Mouse (Mus musculus) liver, postnatal 0 days (tissue): Measurements from ENCODE around the gene Ccl6. TPM values are rescaled to one million over a fixed set of nuclear protein-coding genes. Genes with fewer than 3 reads are reported as not detected.
A peak's percentile ranks its signal among the peaks of the same experiment; 100 is the strongest.

Experiments used
- ATAC-seq: fragments of 200-750 bp; cut with Nextera tagmentation; 2 replicates; pipeline ENCODE4 v1.8.0; 2017; ENCODE audit warnings: mild to moderate bottlenecking, moderate library complexity
- DNase-seq: peaks from one replicate; pipeline ENCODE4 v3.0.0-alpha.2; 2016
- H3K27ac ChIP-seq: fragments of 300-500 bp; sonication (generic); 2 replicates; pipeline ENCODE4 v1.5.1; 2014; ENCODE audit warnings: antibody characterized with exemption, moderate library complexity, mild to moderate bottlenecking, low read depth
- H3K27me3 ChIP-seq: fragments of 300-500 bp; sonication (generic); 2 replicates; pipeline ENCODE4 v1.6.1; 2014; ENCODE audit warnings: low read length, control low read depth, mixed read lengths; ENCODE audit not compliant: insufficient read depth
- H3K36me3 ChIP-seq: fragments of 300-500 bp; sonication (generic); replicated peaks from 2 replicates; pipeline ENCODE4 v1.6.1; 2014; ENCODE audit warnings: mild to moderate bottlenecking, control low read depth, low read length, moderate library complexity, mixed read lengths; ENCODE audit not compliant: insufficient read depth
- H3K4me1 ChIP-seq: fragments of 300-500 bp; sonication (generic); 2 replicates; pipeline ENCODE4 v1.6.1; 2014; ENCODE audit warnings: antibody characterized with exemption, mild to moderate bottlenecking, control low read depth; ENCODE audit not compliant: insufficient read depth
- H3K4me2 ChIP-seq: fragments of 300-500 bp; sonication (generic); 2 replicates; pipeline ENCODE4 v1.6.1; 2014; ENCODE audit warnings: low read depth, mild to moderate bottlenecking, low read length, moderate library complexity, mixed read lengths
- H3K4me3 ChIP-seq: fragments of 300-500 bp; sonication (generic); 2 replicates; pipeline ENCODE4 v1.5.1; 2014; ENCODE audit warnings: low read depth, low read length
- H3K9ac ChIP-seq: fragments of 300-500 bp; sonication (generic); replicated peaks from 2 replicates; pipeline ENCODE4 v1.6.1; 2014; ENCODE audit warnings: mild to moderate bottlenecking, moderate library complexity
- H3K9me3 ChIP-seq: fragments of 300-500 bp; sonication (generic); 2 replicates; pipeline ENCODE4 v1.6.1; 2016; ENCODE audit warnings: mild to moderate bottlenecking, control low read depth, low read length, mixed read lengths
- CTCF ChIP-seq: sonication (generic); IDR thresholded peaks from 2 replicates; pipeline ENCODE4 v1.5.1; 2016; ENCODE audit warnings: antibody characterized with exemption, low read depth
- EP300 ChIP-seq: IDR thresholded peaks from 2 replicates; pipeline ENCODE4 v1.6.1; 2016; ENCODE audit warnings: antibody characterized with exemption, low read depth, mild to moderate bottlenecking
- WGBS: fragments of 180-500 bp; shearing (Covaris S2); extraction: QIAGEN DNeasy Blood & Tissue Kit; methylation state at CpG from one replicate; pipeline ENCODE4 v1.1.7; 2014; ENCODE audit not compliant: insufficient replicate concordance; 5-methylcytosine and 5-hydroxymethylcytosine counted together
- polyA plus RNA-seq: library from polyadenylated mRNA; unstranded; fragments of >200 nt; fragmentation: Nextera tagmentation; extraction: Ambion mirVana; gene quantifications from 2 replicates; pipeline ENCODE4 v1.2.1, GENCODE M21; 2015

Gene Ccl6
- polyA plus RNA-seq, 1 experiment from 2014 or later, result 55.2 TPM

DNA sequence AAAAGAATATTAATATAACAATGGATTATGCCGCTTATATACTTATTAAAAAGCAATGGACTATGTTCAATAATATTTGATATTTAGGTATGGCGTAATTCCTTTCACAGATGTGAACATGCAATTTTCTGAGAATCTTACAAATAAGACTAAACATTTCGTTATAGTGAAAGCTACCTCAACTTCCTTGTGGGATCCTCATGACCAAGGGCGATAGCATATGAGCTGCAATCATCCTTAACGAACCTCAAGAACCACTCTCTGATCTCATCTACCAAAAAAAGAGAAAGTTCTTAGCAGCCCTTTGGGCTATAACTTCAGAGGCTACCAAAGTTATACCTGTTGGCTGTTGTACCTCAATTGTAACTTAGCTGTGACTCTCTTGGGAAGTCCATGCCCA lies 566 bp upstream of the Ccl6 start:
- Histone ChIP-seq H3K36me3 (no peaks in the 10 kb centered on the region), H3K9ac (no peak overlapping the region), H3K4me1 (0 out of 2 replicates have a peak, but pooled peaks cover 6% of the 10 kb centered on the region), H3K4me3 (no peak overlapping the region), H3K4me2 (no peak overlapping the region), H3K27me3 (no peaks in the 10 kb centered on the region), H3K27ac (no peak overlapping the region), H3K9me3 (no peaks in the 10 kb centered on the region)
- ATAC-seq (no peak), DNase-seq (no peak)
- TF ChIP-seq EP300 (no peak), CTCF (no peak)
- 66% methylated on average over 5 of the region's 5 CpGs for WGBS

DNA sequence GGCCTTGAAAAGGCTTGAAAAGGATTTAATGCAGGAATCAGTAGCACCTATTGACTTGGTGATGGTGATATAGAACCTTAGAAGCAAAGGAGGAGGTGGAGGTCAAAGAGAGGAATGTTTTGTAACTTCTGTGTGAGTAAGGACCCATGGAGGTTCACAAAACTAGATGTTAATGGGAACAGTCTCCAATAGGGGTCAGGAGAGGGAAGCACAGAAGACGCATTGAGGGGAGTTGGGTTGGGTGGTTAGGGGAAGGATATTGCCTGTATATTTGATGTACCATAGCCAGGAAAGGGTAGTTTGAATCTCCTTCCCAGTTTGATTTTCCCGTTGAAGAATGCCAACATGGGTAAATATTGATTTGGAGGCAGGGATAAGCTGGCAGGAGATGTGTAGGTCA lies 8.7 kb downstream of the Ccl6 start:
- no peak for DNase-seq

DNA sequence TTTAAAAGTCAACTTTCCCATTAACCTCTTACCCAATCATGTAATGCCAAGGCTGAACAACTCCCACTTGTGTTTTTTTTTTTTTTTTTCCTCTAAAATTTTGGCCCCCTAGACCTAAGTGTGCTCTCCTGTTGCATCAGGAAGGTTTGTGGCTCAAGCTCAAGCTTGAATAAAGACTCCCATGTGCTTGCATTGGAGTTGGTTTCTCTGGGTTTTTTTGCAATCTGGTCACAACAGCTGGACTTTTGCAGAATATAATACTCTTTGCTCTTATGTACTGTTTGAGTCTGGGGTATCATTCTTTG lies 9.5 kb downstream of the Ccl6 start:
- H3K4me2 ChIP-seq, result no peak overlapping the region
- no peak overlapping the region for H3K9ac ChIP-seq
- DNase-seq, result no peak
- no peaks in the 10 kb centered on the region for H3K27me3 ChIP-seq
- peaks cover 8% of the 10 kb centered on the region for H3K4me1 ChIP-seq
- ATAC-seq, result peak; percentile 41; the same call in 1 of the 2 replicates
- no peaks in the 10 kb centered on the region for H3K9me3 ChIP-seq
- no peaks in the 10 kb centered on the region for H3K36me3 ChIP-seq
- H3K27ac ChIP-seq, result no peak overlapping the region
- no peak overlapping the region for H3K4me3 ChIP-seq
- TF ChIP-seq EP300 (peak; percentile 28; the same call in 1 of the 2 replicates), CTCF (no peak)

More for the DNA sequence above, 8.7 kb downstream of the Ccl6 start:
- no peak overlapping the region for H3K9ac ChIP-seq
- WGBS, result 58% methylated on average over 2 of the region's 2 CpGs
- H3K27me3 ChIP-seq, result no peaks in the 10 kb centered on the region
- TF ChIP-seq CTCF (peak; percentile 27; the same call in 1 of the 2 replicates), EP300 (no peak)
- H3K4me1 ChIP-seq, result peaks cover 2% of the 10 kb centered on the region
- H3K9me3 ChIP-seq, result no peaks in the 10 kb centered on the region
- H3K4me2 ChIP-seq, result no peak overlapping the region
- no peak overlapping the region for H3K4me3 ChIP-seq
- no peaks in the 10 kb centered on the region for H3K36me3 ChIP-seq
- no peak for ATAC-seq
- H3K27ac ChIP-seq, result no peak overlapping the region

DNA sequence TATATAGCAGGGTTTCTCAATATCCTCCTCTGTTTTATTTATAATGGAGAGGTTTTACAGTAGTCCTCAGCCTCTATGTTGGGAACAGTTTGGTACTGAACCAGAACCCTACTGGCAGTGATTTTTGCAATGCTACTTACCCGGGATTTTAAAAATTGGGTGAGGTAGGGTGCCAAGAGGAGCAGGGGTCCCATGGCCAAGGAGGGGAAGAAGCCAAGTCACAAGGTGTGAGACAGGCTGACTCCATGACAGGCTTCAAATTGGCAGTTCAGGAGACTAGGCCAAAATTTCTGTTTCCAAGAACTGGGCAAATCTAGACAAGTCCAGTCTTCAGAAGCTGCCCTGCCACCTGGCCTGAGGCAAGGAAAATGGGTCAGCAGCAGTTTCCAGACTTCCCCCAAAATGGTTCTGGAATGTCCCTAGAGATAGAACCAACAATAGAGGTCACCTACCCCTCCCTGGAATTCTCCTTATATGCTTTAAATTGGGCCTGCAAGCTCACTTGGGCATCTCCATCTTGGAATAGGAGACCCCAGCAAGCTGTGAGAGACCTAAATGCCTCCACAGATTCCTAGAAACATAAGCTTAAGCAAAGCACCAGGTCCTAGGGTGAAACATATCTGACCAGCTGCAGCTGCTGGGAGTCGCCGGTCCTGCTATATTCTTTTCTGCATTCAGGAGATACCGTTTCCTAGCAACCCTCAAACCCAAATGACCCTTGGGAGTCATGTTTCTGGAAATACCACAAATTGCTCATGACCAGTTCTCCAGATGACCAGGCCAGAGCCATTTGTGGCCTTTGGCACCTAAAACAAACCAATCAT lies 10.0 kb downstream of the Ccl6 start:
- peaks cover 8% of the 10 kb centered on the region for H3K4me1 ChIP-seq
- H3K27me3 ChIP-seq, result no peaks in the 10 kb centered on the region
- H3K9me3 ChIP-seq, result no peaks in the 10 kb centered on the region
- H3K36me3 ChIP-seq, result no peaks in the 10 kb centered on the region
- no peak overlapping the region for H3K4me3 ChIP-seq
- no peak for TF ChIP-seq EP300
- TF ChIP-seq CTCF, result no peak
- 66% methylated on average over 4 of the region's 4 CpGs for WGBS
- H3K27ac ChIP-seq, result no peak overlapping the region
- no peak overlapping the region for H3K4me2 ChIP-seq
- no peak for DNase-seq
- peak; percentile 44; the same call in 1 of the 2 replicates for ATAC-seq
- H3K9ac ChIP-seq, result no peak overlapping the region

DNA sequence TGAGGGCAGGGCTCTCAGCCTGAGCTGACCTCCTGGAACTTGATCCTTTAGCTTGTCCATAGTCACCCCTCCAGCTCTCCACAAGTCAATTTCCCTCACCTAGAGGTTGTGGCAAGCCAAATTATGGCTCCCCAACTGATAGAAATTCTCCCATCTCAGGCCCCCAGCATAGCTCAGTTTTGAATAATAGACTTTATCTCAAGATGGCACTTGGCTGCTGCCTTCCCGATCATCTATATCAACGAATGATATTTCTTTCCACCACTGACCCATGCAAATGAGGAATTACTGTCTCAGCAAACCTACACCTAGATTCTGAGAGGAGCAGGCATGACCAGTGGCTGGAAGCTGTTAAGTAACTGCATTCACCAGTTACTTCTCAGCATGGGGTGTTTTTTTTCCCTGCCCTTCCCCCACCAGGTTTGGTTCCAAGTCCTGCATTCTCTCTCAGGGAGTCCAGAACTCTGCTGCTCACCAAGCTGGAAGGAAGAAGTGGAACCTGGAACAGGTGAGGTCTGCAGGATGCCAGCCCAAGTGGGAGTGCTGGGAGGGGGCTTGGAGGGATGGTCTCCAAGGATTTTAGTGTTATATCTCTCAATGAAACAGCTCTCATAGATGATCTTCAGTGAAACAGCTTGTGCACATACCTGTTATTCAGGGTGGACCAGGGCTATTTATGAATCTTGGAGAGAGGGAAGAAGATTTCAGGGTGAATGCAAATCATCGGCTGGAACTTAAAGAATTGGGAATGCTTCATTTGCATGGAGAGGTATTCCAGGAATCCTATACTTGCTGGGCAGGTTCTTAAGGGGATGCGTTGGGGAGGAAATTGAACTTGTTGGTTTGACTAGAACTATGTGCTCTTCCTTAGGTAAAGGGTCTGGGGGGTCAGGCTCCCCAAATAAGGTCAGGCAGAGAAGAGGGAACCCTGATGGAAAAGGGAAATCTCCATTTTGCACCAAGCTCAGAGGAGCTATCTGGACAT lies 11.0 kb downstream of the Ccl6 start:
- 74% methylated on average over 4 of the region's 4 CpGs for WGBS
- no peak overlapping the region for H3K4me2 ChIP-seq

DNA sequence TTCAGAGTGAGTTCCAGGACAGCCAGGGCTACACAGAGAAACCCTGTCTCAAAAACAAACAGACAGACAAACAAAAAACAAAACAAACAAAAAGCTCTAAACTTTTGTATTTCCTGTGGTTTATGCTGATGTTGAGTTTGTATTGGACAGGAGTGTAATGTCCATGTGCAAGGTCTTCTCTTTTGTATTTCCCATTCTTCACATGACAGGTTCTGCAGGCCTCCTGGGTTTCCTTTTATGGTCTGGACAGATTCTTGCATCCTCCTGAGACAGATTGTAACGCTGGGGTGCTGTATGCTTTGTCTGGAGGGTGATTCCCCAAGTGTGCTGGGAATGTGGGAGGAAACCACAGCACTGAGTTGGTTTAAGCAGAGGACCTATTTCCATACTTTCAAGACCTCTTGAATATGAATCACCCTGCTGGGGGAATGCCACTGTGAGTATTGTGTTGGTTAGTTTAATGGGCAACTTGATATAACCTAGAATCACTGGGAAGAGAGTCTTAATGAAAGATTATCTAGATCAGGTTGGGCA lies 12.1 kb downstream of the Ccl6 start:
- no peak overlapping the region for H3K4me2 ChIP-seq
- TF ChIP-seq EP300 (no peak), CTCF (no peak)
- 60% methylated on average over 1 of the region's 1 CpGs for WGBS
- H3K9me3 ChIP-seq, result no peaks in the 10 kb centered on the region
- H3K27me3 ChIP-seq, result no peaks in the 10 kb centered on the region
- peaks cover 16% of the 10 kb centered on the region for H3K4me1 ChIP-seq
- H3K27ac ChIP-seq, result no peak overlapping the region
- no peaks in the 10 kb centered on the region for H3K36me3 ChIP-seq
- H3K9ac ChIP-seq, result no peak overlapping the region
- H3K4me3 ChIP-seq, result no peak overlapping the region
- no peak for ATAC-seq
- no peak for DNase-seq

More for the DNA sequence above, 11.0 kb downstream of the Ccl6 start:
- Histone ChIP-seq H3K27me3 (no peaks in the 10 kb centered on the region), H3K36me3 (no peaks in the 10 kb centered on the region), H3K27ac (no peak overlapping the region), H3K4me1 (peaks cover 13% of the 10 kb centered on the region), H3K9ac (no peak overlapping the region), H3K4me3 (no peak overlapping the region), H3K9me3 (no peaks in the 10 kb centered on the region)
- DNase-seq (no peak), ATAC-seq (no peak)
- TF ChIP-seq CTCF, result no peak
- no peak for TF ChIP-seq EP300
